Mouse (Mus musculus) hindbrain, embryonic 12.5 days (tissue): Measurements from ENCODE around the gene Ints13. TPM values are rescaled to one million over a fixed set of nuclear protein-coding genes. Genes with fewer than 3 reads are reported as not detected.
A peak's percentile ranks its signal among the peaks of the same experiment; 100 is the strongest.

Source experiments
- ATAC-seq: fragments of 200-750 bp; cut with Nextera tagmentation; 2 replicates; pipeline ENCODE4 v1.8.0; 2017; ENCODE audit warnings: moderate TSS enrichment; ENCODE audit not compliant: low FRiP score
- H3K27ac ChIP-seq: fragments of 300-500 bp; sonication (generic); 2 replicates; pipeline ENCODE4 v1.5.1; 2016; ENCODE audit warnings: mild to moderate bottlenecking
- H3K27me3 ChIP-seq: fragments of 300-500 bp; sonication (generic); 2 replicates; pipeline ENCODE4 v1.6.1; 2016; ENCODE audit warnings: mild to moderate bottlenecking
- H3K36me3 ChIP-seq: fragments of 300-500 bp; sonication (generic); 2 replicates; pipeline ENCODE4 v1.6.1; 2016; ENCODE audit warnings: mild to moderate bottlenecking
- H3K4me1 ChIP-seq: fragments of 300-500 bp; sonication (generic); 2 replicates; pipeline ENCODE4 v1.6.1; 2016
- H3K4me2 ChIP-seq: fragments of 300-500 bp; sonication (generic); replicated peaks from 2 replicates; pipeline ENCODE4 v1.6.1; 2016; ENCODE audit warnings: mild to moderate bottlenecking
- H3K4me3 ChIP-seq: fragments of 300-500 bp; sonication (generic); 2 replicates; pipeline ENCODE4 v1.5.1; 2016; ENCODE audit warnings: mild to moderate bottlenecking
- H3K9ac ChIP-seq: fragments of 300-500 bp; sonication (generic); 2 replicates; pipeline ENCODE4 v1.6.1; 2016; ENCODE audit warnings: mild to moderate bottlenecking, moderate library complexity
- H3K9me3 ChIP-seq: fragments of 300-500 bp; sonication (generic); replicated peaks from 2 replicates; pipeline ENCODE4 v1.6.1; 2016; ENCODE audit warnings: mild to moderate bottlenecking
- WGBS: fragments of 180-500 bp; shearing (Covaris S2); methylation state at CpG from one replicate; pipeline ENCODE4 v1.1.7; 2016; 5-methylcytosine and 5-hydroxymethylcytosine counted together
- polyA plus RNA-seq: library from polyadenylated mRNA; unstranded; fragments of >200 nt; fragmentation: Nextera tagmentation; extraction: Ambion mirVana; gene quantifications from 2 replicates; pipeline ENCODE4 v1.2.1, GENCODE M21; 2016

Ints13 gene
- polyA plus RNA-seq, 1 experiment from 2014 or later, result 83.3 TPM

GRCm38 (mm10) chr6:146511511-146511910 lies 66.1 kb downstream of the Ints13 start:
- no peaks in the 10 kb centered on the region for H3K36me3 ChIP-seq
- WGBS, result 80% methylated on average over 8 of the region's 8 CpGs
- H3K4me3 ChIP-seq, result no peak overlapping the region

DNA sequence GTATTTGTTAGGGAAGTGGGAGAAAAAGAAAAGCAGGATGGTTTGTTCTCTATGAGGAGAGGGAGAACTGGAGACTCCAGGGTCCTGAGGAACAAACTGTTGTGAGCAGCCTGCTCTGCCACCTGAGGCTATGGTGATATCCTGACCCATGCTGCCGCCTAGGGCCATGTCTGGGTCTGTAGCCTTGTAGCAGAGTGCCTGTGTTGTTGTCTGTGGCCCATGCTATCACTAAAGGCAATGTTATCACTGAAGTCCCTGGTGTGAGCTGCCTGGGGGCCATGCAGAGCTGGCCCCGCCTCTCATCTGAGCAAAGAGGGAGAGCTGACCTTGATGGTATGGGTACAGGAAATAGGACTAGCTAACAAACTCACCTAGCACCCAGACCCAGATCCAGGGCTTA lies 67.7 kb downstream of the Ints13 start:
- Histone ChIP-seq H3K36me3 (no peaks in the 10 kb centered on the region), H3K4me2 (no peak overlapping the region), H3K4me1 (no peaks in the 10 kb centered on the region), H3K27me3 (no peaks in the 10 kb centered on the region), H3K9me3 (no peaks in the 10 kb centered on the region), H3K9ac (no peak overlapping the region), H3K27ac (no peak overlapping the region), H3K4me3 (no peak overlapping the region)
- 74% methylated on average over 2 of the region's 2 CpGs for WGBS
- no peak for ATAC-seq

More at GRCm38 (mm10) chr6:146511511-146511910, 66.1 kb downstream of the Ints13 start:
- Histone ChIP-seq H3K4me2 (no peak overlapping the region), H3K9me3 (no peaks in the 10 kb centered on the region), H3K4me1 (no peaks in the 10 kb centered on the region), H3K9ac (no peak overlapping the region), H3K27ac (no peak overlapping the region), H3K27me3 (no peaks in the 10 kb centered on the region)
- no peak for ATAC-seq

DNA sequence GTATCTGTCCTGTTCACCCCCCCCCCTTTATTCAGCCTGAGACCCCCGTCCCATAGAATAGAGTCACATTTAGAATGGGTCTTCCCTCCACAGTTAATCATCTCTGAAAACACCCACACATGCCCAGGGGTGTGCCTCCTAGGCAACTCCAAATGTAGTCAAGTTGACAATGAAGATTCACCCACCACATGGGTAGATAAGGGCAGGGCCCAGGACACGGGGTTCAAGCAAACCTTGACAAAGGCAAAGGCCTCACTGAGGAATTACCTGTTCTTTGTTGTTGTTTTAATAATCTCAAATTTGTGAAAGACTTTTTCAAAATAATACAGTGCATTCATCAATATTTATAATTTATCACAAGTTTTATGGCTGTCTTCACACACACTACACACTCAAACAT lies 73.2 kb downstream of the Ints13 start:
- WGBS, result 78% methylated on average over 2 of the region's 2 CpGs
- ATAC-seq, result no peak

GRCm38 (mm10) chr6:146502856-146503255 lies 74.8 kb downstream of the Ints13 start:
- Histone ChIP-seq H3K27ac (no peak overlapping the region), H3K9ac (peak overlapping the region; percentile 42; the same call in 1 of the 2 replicates)

More for the DNA sequence above, 73.2 kb downstream of the Ints13 start:
- H3K27me3 ChIP-seq, result peaks cover 42% of the 10 kb centered on the region
- no peaks in the 10 kb centered on the region for H3K36me3 ChIP-seq
- H3K27ac ChIP-seq, result no peak overlapping the region
- no peak overlapping the region for H3K4me2 ChIP-seq
- peaks cover 17% of the 10 kb centered on the region for H3K4me1 ChIP-seq
- H3K9me3 ChIP-seq, result no peaks in the 10 kb centered on the region
- H3K4me3 ChIP-seq, result no peak overlapping the region
- no peak overlapping the region for H3K9ac ChIP-seq

DNA sequence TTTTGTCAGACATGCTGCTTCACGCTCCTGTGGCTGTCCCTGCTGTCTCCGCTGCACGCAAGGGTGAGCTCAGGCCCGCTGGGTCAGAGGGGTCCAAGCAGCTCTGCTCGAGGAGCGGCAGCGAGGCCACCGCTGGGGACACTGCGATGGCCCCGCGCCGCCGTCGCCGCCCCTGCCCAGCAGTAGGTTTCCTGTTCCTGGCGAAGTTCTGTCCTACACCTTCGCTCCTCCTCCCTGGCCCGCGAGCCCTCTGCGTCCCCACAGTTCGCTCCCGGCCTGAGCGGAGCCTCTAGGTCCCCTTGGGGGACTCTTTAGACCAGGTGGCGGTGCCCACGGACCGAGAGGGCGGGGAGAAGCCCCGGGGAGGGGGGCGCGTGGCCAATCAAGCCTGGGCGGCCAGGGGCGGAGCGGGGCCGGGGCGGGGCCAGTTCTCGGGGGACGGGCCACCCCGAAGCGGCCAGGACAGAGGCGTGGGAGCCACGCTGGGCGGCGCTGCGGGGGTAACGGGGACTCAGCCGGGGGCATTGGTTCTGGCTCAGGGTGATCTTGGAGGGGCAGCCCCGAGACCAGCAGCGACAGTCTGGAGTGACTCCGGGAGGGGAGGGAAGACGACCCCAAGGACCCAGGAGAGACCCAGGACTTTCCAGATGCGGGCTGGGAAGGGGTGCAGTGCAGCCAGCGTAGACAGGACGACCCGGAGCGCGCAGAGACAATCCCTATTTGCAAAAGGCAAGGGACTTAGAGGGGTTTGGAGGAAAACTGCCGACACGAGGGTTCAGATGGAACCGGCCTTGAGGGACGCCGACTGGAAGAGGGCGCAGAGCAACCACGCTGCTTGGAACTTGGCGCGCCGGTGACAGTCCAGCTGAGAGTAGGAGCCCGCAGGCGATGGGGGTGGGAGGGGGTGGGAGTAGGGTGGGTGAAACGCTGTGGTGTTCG lies 75.5 kb downstream of the Ints13 start, which contains the start of gene Itpr2:
Itpr2 (minus strand) TSS at position 358 of the 939 bp plus-strand sequence.
- H3K36me3 ChIP-seq, result no peaks in the 10 kb centered on the region
- peak within 1 kb of the TSS; percentile 42 for H3K9ac ChIP-seq
- WGBS, result 1% methylated on average over 69 of the region's 70 CpGs
- H3K27me3 ChIP-seq, result peaks cover 42% of the 10 kb centered on the region
- H3K4me3 ChIP-seq, result peak within 1 kb of the TSS; percentile 65
- H3K4me2 ChIP-seq, result peak within 1 kb of the TSS; percentile 98
- peaks cover 17% of the 10 kb centered on the region for H3K4me1 ChIP-seq
- H3K9me3 ChIP-seq, result no peaks in the 10 kb centered on the region
- peak; percentile 92 for ATAC-seq
- H3K27ac ChIP-seq, result no peak within 1 kb of the TSS

More at GRCm38 (mm10) chr6:146502856-146503255, 74.8 kb downstream of the Ints13 start:
- 42% methylated on average over 3 of the region's 3 CpGs for WGBS
- peak overlapping the region; percentile 65 for H3K4me3 ChIP-seq
- no peak for ATAC-seq
- no peaks in the 10 kb centered on the region for H3K9me3 ChIP-seq
- H3K4me1 ChIP-seq, result peaks cover 17% of the 10 kb centered on the region
- H3K4me2 ChIP-seq, result peak overlapping the region; percentile 98
- peaks cover 42% of the 10 kb centered on the region for H3K27me3 ChIP-seq
- H3K36me3 ChIP-seq, result no peaks in the 10 kb centered on the region

DNA sequence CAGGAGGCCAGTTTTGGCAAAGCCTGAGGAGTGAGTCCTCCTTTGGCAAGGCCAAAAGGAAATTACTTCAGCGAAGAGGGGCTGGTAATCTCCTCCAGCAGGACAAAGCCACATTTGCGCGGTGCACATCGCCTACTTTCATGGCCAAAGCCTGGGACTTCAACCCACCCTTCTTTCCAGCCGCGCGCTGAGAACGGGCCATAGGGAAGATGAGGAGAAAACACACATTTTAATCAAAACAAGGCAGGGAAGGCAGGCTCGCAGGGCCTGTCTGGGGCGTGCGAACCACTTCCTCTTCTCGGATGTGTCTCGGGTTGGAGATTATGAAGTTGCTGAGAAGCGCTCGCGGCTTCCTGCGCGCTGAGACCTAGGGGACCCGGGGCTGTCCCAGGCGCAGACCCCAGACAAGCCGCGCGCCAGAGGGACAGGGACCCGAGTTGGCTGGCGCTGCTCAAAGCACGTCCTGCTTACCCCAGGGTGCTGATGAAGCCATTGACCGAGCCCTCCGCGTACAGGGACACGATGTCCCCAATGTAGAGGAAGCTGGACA lies 76.2 kb downstream of the Ints13 start:
- Histone ChIP-seq H3K4me2 (peak overlapping the region; percentile 98), H3K9me3 (no peaks in the 10 kb centered on the region), H3K4me3 (peak overlapping the region; percentile 65), H3K27ac (no peak overlapping the region), H3K4me1 (peaks cover 17% of the 10 kb centered on the region), H3K27me3 (peaks cover 42% of the 10 kb centered on the region), H3K9ac (peak overlapping the region; percentile 42), H3K36me3 (no peaks in the 10 kb centered on the region)
- ATAC-seq, result peak; percentile 49; the same call in 1 of the 2 replicates
- under 1% methylated on average over 30 of the region's 30 CpGs for WGBS

- Histone ChIP-seq H3K27me3 (peaks cover 42% of the 10 kb centered on the region), H3K36me3 (no peaks in the 10 kb centered on the region), H3K4me2 (peak overlapping the region; percentile 98), H3K4me3 (no peak overlapping the region), H3K9me3 (no peaks in the 10 kb centered on the region), H3K9ac (no peak overlapping the region), H3K4me1 (peaks cover 17% of the 10 kb centered on the region), H3K27ac (no peak overlapping the region)
- ATAC-seq, result no peak
- 71% methylated on average over 5 of the region's 5 CpGs for WGBS
These were observed 76.9 kb downstream of the Ints13 start for GRCm38 (mm10) chr6:146500771-146501170.

- Histone ChIP-seq H3K9ac (no peak overlapping the region), H3K9me3 (no peaks in the 10 kb centered on the region), H3K4me1 (peaks cover 17% of the 10 kb centered on the region), H3K27me3 (peaks cover 42% of the 10 kb centered on the region), H3K4me3 (no peak overlapping the region), H3K27ac (no peak overlapping the region), H3K36me3 (no peaks in the 10 kb centered on the region), H3K4me2 (no peak overlapping the region)
- 76% methylated on average over 6 of the region's 6 CpGs for WGBS
- ATAC-seq, result no peak
These were observed 77.4 kb downstream of the Ints13 start for GRCm38 (mm10) chr6:146500206-146500605.

Other genes with a start within 250 kb of the Ints13 start
- gene Itpr2, start 75.6 kb downstream of the Ints13 start, polyA plus RNA-seq, result 7.4 and 8.0 TPM in 2 replicates
- gene Fgfr1op2, start 632 bp downstream of the Ints13 start, polyA plus RNA-seq, result 67.0 and 73.9 TPM in 2 replicates
- 106 and 116 TPM in 2 replicates for gene Med21, start 64.7 kb upstream of the Ints13 start, polyA plus RNA-seq
- gene Tm7sf3, start 65.0 kb upstream of the Ints13 start, polyA plus RNA-seq, result 28.2 and 32.4 TPM in 2 replicates
- 19.4 and 19.6 TPM in 2 replicates for gene Stk38l, start 147.2 kb upstream of the Ints13 start, polyA plus RNA-seq
- gene Arntl2, start 218.2 kb upstream of the Ints13 start, polyA plus RNA-seq, result 2.2 and 3.0 TPM in 2 replicates